Mouse (Mus musculus) stomach, embryonic 15.5 days (tissue): ENCODE measurements at regions not wholly inside any gene's neighbourhood (a gene's known extent, or its start where the extent isn't known, plus 50 kb on each side); places are given as distances from the start of the nearest gene placed in this dataset.

Source experiments
- ATAC-seq: fragments of 200-750 bp; cut with Nextera tagmentation; 2 replicates; pipeline ENCODE4 v1.8.0; 2017; ENCODE audit warnings: low read depth, moderate number of reproducible peaks, moderate TSS enrichment; ENCODE audit not compliant: insufficient read depth, low FRiP score
- H3K27ac ChIP-seq: fragments of 300-500 bp; sonication (generic); 2 replicates; pipeline ENCODE4 v1.5.1; 2015; ENCODE audit warnings: mild to moderate bottlenecking, inconsistent platforms
- H3K27me3 ChIP-seq: fragments of 300-500 bp; sonication (generic); replicated peaks from 2 replicates; pipeline ENCODE4 v1.6.1; 2015; ENCODE audit warnings: inconsistent platforms
- H3K36me3 ChIP-seq: fragments of 300-500 bp; sonication (generic); 2 replicates; pipeline ENCODE4 v1.6.1; 2015; ENCODE audit warnings: inconsistent platforms
- H3K4me1 ChIP-seq: fragments of 300-500 bp; sonication (generic); 2 replicates; pipeline ENCODE4 v1.6.1; 2015; ENCODE audit warnings: inconsistent platforms
- H3K4me2 ChIP-seq: fragments of 300-500 bp; sonication (generic); 2 replicates; pipeline ENCODE4 v1.6.1; 2015; ENCODE audit warnings: mild to moderate bottlenecking, inconsistent platforms
- H3K4me3 ChIP-seq: fragments of 300-500 bp; sonication (generic); replicated peaks from 2 replicates; pipeline ENCODE4 v1.5.1; 2015; ENCODE audit warnings: inconsistent platforms
- H3K9ac ChIP-seq: fragments of 300-500 bp; sonication (generic); 2 replicates; pipeline ENCODE4 v1.6.1; 2015; ENCODE audit warnings: inconsistent platforms
- H3K9me3 ChIP-seq: fragments of 300-500 bp; sonication (generic); 2 replicates; pipeline ENCODE4 v1.6.1; 2016; ENCODE audit warnings: inconsistent platforms
- WGBS: fragments of 180-500 bp; shearing (Covaris S2); methylation state at CpG from one replicate; pipeline ENCODE4 v1.1.7; 2015; 5-methylcytosine and 5-hydroxymethylcytosine counted together

DNA sequence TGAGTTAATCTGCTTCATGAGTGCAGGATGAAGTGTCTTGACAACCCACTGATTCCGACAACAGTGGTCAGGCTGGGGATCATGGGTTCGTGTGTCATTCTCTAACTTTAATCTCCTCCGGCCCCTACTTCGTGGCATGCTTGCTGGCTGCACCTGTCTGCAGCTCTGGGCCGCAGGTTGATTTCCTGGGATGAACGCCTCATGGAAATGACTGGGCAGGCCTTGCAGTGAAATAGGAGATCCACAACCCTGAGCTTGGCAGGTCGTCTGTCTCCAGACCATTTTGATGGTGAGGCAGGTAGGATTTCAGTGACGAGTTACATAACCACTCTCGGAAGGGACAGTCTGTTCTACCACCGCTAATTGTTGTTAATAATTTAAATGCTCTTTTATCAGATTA lies 140.2 kb downstream of the Slc38a4 start:
- H3K27ac ChIP-seq: no peak overlapping the region
- H3K27me3 ChIP-seq: no peaks in the 10 kb centered on the region
- H3K9me3 ChIP-seq: no peaks in the 10 kb centered on the region
- no peak overlapping the region for H3K4me2 ChIP-seq
- ATAC-seq: no peak
- no peak overlapping the region for H3K4me3 ChIP-seq
- no peak overlapping the region for H3K9ac ChIP-seq
- no peaks in the 10 kb centered on the region for H3K4me1 ChIP-seq
- H3K36me3 ChIP-seq: no peaks in the 10 kb centered on the region
- WGBS: 77% methylated on average over 10 of the region's 10 CpGs

DNA sequence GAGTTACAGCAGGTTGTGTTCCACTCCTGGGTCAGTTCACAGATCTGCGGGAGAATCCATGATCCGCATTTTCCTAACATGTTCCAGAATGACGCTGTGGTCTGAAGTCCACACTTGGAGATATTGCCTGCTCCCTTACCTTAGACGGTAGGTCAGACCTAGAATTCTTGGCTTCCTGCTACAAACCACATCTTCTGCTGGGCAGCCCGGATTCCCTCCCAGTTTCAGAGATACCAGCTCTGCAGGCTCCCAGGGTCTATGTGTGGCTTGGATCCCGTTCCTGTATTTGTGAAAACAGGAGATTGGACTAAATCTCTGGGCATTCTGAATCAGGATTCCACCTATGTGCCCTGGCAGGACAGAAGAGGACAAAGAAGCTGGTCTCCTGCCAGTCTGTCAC lies 140.8 kb downstream of the Slc38a4 start:
- H3K4me2 ChIP-seq: no peak overlapping the region
- ATAC-seq: no peak
- no peaks in the 10 kb centered on the region for H3K4me1 ChIP-seq
- no peaks in the 10 kb centered on the region for H3K27me3 ChIP-seq
- H3K36me3 ChIP-seq: no peaks in the 10 kb centered on the region
- 87% methylated on average over 6 of the region's 6 CpGs for WGBS
- no peaks in the 10 kb centered on the region for H3K9me3 ChIP-seq
- no peak overlapping the region for H3K4me3 ChIP-seq
- H3K27ac ChIP-seq: no peak overlapping the region
- no peak overlapping the region for H3K9ac ChIP-seq

DNA sequence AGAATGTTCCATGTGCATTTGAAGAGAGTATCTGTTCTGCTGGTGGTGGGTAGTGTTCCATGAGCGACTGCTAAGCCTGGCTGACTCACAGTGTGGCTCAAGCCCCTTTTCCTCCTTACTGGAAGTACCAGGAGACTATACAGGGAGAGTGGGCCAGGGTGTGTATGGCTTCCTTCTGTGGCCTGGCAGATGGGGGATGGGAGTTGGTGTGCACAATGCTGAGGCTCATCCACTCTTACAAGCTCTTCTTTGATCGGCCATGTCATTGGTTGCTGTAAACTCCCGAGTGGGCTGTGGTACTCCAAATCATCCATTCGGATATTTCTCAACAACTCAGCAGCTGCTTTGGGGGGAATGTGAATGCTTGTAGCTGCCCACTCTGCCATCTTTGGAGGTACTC lies 150.2 kb downstream of the Slc38a4 start:
- Histone ChIP-seq H3K4me3 (no peak overlapping the region), H3K27ac (no peak overlapping the region), H3K27me3 (no peaks in the 10 kb centered on the region), H3K4me1 (no peaks in the 10 kb centered on the region), H3K9ac (no peak overlapping the region), H3K36me3 (no peaks in the 10 kb centered on the region), H3K9me3 (no peaks in the 10 kb centered on the region; the same call in 1 of the 2 replicates), H3K4me2 (no peak overlapping the region)
- ATAC-seq: no peak
- 87% methylated on average over 4 of the region's 4 CpGs for WGBS

DNA sequence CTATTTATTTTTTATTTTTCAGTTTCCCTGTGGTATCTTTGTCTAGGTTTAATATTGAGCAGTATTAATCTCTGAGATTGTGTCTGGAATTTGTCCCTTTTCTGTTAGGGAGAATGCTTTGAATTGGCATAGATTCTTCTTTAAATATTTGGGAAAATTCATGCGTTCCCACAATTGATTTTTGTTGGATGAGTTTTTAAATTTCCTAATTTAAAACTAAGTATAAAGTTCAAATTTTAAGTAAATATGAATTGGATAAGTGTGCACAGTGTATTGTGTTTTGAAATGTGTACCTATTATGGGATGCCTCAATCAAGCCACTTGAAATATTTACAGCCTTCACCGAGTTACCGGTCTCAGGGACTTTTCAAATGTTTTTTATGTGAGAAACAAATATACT lies 152.3 kb downstream of the Slc38a4 start:
- Histone ChIP-seq H3K4me1 (no peaks in the 10 kb centered on the region), H3K27ac (no peak overlapping the region), H3K36me3 (no peaks in the 10 kb centered on the region), H3K27me3 (no peaks in the 10 kb centered on the region), H3K9me3 (no peaks in the 10 kb centered on the region; the same call in 1 of the 2 replicates), H3K4me2 (no peak overlapping the region), H3K9ac (no peak overlapping the region), H3K4me3 (no peak overlapping the region)
- ATAC-seq: no peak
- 82% methylated on average over 3 of the region's 3 CpGs for whole genome bisulfite sequencing

DNA sequence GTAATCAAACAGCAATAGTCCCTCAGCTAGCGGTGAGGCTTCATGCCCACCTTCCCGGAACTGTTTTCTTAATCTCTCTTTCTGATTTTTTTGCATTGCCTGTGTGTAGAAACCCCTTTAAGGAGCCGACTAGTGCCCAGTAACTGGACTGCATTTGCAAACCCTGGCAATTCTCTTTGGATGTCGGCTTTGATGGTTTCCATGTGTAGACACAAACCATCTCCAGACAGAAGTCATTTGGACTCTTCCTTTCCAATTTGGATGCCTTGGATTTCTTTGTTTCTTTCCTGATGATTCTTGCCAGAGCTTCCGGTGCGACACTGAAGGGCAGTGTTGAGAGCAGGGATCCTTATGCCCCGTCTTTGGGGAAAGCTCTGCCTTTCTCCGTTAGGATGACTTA lies 153.0 kb downstream of the Slc38a4 start:
- Histone ChIP-seq H3K36me3 (no peaks in the 10 kb centered on the region), H3K27ac (no peak overlapping the region), H3K27me3 (no peaks in the 10 kb centered on the region), H3K9ac (no peak overlapping the region), H3K4me3 (no peak overlapping the region), H3K4me1 (no peaks in the 10 kb centered on the region), H3K4me2 (no peak overlapping the region), H3K9me3 (no peaks in the 10 kb centered on the region; the same call in 1 of the 2 replicates)
- 76% methylated on average over 8 of the region's 8 CpGs for WGBS
- ATAC-seq: no peak

DNA sequence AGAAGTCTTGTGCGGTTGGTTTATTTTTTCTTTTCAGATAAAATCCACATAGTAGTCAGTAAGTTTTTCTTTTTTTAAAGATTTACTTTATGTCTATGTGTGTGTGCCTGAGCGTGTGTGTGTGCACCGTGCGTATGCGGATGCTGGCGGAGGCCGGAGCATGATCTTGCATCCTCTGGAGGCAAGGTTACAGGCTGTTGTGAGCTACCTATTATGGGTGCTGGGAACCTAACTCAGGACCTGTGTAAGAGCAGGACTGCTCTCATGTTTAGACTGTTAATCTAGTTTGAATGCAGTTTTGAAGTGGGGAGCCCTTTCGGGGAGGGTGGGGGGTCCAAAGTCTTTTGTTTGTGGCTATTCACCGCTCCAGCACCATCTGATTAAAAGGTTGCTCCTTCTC lies 154.1 kb downstream of the Slc38a4 start:
- Histone ChIP-seq H3K4me2 (no peak overlapping the region), H3K36me3 (no peaks in the 10 kb centered on the region), H3K9me3 (no peaks in the 10 kb centered on the region; the same call in 1 of the 2 replicates), H3K4me3 (no peak overlapping the region), H3K4me1 (no peaks in the 10 kb centered on the region), H3K27me3 (no peaks in the 10 kb centered on the region), H3K9ac (no peak overlapping the region), H3K27ac (no peak overlapping the region)
- WGBS: 93% methylated on average over 9 of the region's 9 CpGs
- ATAC-seq: no peak

DNA sequence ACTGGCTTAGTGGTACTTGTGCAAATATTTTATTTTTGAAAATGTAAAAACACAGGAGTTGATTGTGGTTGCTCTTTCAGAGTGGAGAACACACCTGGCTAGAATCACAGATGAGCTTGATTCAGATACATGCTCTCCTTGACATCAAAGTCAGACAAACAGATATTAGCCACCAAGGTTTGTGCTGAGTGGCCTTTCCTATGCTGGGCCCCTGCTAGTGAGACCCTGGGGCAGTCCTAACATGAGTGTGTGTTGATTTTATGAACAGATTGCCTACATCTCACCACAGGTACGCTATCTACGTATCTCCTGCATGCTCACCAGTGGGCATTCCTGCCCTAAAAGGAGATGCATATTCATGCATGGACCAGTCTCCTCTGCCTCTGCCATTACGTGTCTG lies 157.5 kb downstream of the Slc38a4 start:
- ATAC-seq: no peak
- Histone ChIP-seq H3K4me3 (no peak overlapping the region), H3K9ac (no peak overlapping the region), H3K36me3 (no peaks in the 10 kb centered on the region), H3K4me1 (no peaks in the 10 kb centered on the region), H3K9me3 (no peaks in the 10 kb centered on the region), H3K27ac (no peak overlapping the region), H3K27me3 (no peaks in the 10 kb centered on the region), H3K4me2 (no peak overlapping the region)
- WGBS: 85% methylated on average over 3 of the region's 3 CpGs

DNA sequence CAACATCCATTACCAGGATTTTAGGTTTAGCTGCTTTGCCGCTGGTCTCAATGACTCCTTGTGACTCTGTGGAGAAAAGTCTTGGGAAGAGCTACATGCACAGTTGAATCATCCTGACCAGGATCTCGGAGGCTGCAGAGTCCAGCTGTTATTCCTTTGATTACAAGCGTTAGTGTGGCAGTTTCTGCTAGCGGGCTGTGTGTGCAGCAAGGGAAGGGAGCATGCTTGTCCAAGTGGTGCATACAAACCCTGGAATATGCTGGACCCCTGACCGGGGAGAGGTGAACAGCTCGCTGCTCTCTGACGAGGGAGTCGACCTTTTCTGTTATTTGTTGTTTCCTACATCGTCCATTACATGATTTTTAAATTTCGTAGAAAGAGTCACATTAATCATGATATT lies 170.9 kb downstream of the Slc38a4 start:
- no peak overlapping the region for H3K4me3 ChIP-seq
- H3K27me3 ChIP-seq: no peaks in the 10 kb centered on the region
- 42% methylated on average over 10 of the region's 10 CpGs for WGBS
- no peaks in the 10 kb centered on the region for H3K36me3 ChIP-seq
- H3K9me3 ChIP-seq: no peaks in the 10 kb centered on the region
- H3K4me1 ChIP-seq: 0 out of 2 replicates have a peak, but pooled peaks cover 4% of the 10 kb centered on the region
- peak overlapping the region; percentile 59 for H3K27ac ChIP-seq
- H3K4me2 ChIP-seq: no peak overlapping the region
- H3K9ac ChIP-seq: no peak overlapping the region
- no peak for ATAC-seq

DNA sequence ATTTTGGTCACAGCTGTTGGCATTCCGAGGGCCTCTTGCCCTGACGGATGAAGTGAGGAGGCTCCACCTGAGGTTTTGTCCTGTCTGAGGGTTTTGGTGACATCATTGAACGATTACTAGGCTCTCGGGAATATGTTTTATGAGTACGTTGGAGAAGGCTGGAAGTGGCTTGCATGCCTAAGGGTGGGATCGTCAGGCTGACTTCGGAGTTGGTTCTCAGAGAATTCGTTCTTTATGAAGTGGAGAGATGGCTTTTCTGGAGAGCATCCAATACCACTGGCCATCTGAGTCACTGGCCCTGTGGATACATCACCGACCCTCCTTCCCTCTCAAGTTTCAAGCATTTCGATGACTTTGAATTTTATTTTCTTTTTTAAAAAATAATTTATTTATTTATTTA lies 172.0 kb downstream of the Slc38a4 start:
- Histone ChIP-seq H3K4me1 (0 out of 2 replicates have a peak, but pooled peaks cover 4% of the 10 kb centered on the region), H3K9ac (no peak overlapping the region), H3K4me3 (no peak overlapping the region), H3K9me3 (no peaks in the 10 kb centered on the region), H3K27me3 (no peaks in the 10 kb centered on the region), H3K4me2 (no peak overlapping the region), H3K36me3 (no peaks in the 10 kb centered on the region), H3K27ac (no peak overlapping the region)
- no peak for ATAC-seq
- 81% methylated on average over 10 of the region's 10 CpGs for WGBS

DNA sequence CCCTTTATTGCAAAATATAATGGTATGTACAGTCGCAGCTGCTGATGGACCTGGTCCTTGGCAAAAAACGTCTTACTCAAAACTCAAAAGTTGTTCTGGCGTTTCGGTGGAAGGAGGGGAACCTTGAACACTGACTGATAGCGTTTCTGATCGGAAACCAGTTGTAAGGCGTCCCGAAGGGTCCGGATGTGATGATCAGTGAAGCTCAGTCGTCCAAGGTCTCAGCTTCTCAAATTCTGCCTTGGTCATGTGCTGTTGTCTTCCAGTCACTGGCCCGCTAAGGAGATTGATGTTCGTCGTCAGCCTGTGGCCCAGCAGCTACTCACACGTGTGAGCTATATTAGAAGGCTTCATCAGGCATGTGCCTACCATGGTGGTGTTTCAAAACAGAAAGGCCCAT lies 173.5 kb downstream of the Slc38a4 start:
- Histone ChIP-seq H3K9me3 (no peaks in the 10 kb centered on the region), H3K27me3 (no peaks in the 10 kb centered on the region), H3K4me3 (no peak overlapping the region), H3K27ac (0 out of 2 replicates have a peak overlapping the region, but pooled peaks have one; percentile 35), H3K9ac (no peak overlapping the region), H3K4me1 (0 out of 2 replicates have a peak, but pooled peaks cover 4% of the 10 kb centered on the region), H3K4me2 (no peak overlapping the region), H3K36me3 (no peaks in the 10 kb centered on the region)
- 73% methylated on average over 14 of the region's 14 CpGs for WGBS
- ATAC-seq: no peak

DNA sequence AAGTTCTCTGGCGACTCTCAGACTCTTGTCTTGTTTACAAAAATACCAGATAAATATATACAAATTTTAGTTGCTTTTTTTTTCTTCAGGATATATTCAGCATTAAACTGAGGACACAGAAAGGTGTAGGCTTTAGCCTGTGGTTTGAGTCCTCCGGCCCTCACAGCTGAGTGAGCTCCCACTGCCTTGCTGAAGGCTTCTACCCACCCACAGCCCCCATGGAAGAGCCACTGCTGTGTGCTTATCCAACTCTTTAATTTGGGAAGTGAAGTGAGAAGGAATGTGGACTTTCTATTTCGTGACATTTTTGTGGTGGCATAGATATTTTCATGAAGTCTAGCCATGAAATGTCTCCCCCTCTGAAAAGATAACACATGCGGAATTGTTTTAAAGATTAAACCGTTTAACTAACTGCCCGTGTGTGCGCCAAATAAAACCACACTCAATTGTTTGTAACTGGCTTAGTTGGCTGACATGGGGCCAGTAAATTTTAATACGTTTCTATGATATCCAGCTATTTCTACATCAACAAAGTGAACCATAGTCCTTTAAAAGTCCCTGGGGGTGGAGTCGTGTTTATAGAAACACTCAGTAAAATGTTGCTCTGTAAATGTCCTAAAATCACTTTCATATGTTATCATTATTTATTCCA lies 174.1 kb downstream of the Slc38a4 start:
- Histone ChIP-seq H3K4me1 (0 out of 2 replicates have a peak, but pooled peaks cover 4% of the 10 kb centered on the region), H3K9ac (no peak overlapping the region), H3K27ac (peak overlapping the region; percentile 64; the same call in 1 of the 2 replicates), H3K9me3 (no peaks in the 10 kb centered on the region), H3K36me3 (no peaks in the 10 kb centered on the region), H3K4me3 (no peak overlapping the region), H3K4me2 (no peak overlapping the region), H3K27me3 (no peaks in the 10 kb centered on the region)
- no peak for ATAC-seq
- WGBS: 60% methylated on average over 9 of the region's 9 CpGs

DNA sequence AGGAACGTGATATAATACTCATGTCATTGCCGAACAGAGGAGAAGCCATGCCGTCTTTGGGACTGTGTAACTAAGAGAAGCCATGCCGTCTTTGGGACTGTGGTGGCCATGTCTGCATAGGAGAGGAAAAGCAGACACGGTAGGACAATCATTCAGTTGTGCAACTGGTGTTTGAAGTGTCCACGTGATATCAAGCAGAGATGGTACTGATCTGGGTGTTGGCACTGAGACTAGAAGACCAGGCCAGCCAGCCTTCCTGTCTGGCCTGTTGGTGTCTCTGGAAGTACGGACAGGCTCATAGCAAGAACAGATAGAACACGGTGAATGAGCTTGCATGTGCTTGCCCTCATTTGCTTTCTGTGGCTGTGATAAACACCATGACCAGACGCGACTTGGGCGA lies 175.7 kb downstream of the Slc38a4 start:
- H3K27ac ChIP-seq: no peak overlapping the region
- H3K9ac ChIP-seq: no peak overlapping the region
- WGBS: 91% methylated on average over 11 of the region's 11 CpGs
- H3K4me2 ChIP-seq: no peak overlapping the region
- H3K36me3 ChIP-seq: no peaks in the 10 kb centered on the region
- H3K9me3 ChIP-seq: no peaks in the 10 kb centered on the region
- ATAC-seq: no peak
- 0 out of 2 replicates have a peak, but pooled peaks cover 4% of the 10 kb centered on the region for H3K4me1 ChIP-seq
- H3K27me3 ChIP-seq: no peaks in the 10 kb centered on the region
- H3K4me3 ChIP-seq: no peak overlapping the region

DNA sequence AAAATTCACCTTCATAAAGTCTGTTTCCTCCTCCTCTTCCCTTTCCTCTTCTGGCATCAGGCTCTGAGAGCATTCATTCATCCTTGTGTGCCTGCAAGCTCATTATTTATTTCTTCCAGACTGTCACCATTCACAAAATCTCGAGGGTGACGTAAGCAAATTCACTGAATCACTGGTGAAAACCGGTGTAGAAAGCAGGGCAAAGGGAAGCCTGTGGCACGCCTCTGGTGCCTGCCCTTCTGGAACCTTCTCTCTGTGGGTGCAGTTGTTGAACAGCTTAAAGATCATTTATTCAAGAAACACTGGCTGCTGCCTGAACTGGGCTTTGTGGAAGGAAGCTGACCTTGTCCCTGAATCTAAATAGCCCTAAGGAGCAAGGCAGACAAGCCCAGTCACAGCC lies 177.0 kb downstream of the Slc38a4 start:
- no peak for ATAC-seq
- WGBS: 55% methylated on average over 4 of the region's 4 CpGs
- Histone ChIP-seq H3K4me3 (no peak overlapping the region), H3K4me2 (no peak overlapping the region), H3K27ac (no peak overlapping the region), H3K9ac (no peak overlapping the region), H3K9me3 (no peaks in the 10 kb centered on the region), H3K36me3 (no peaks in the 10 kb centered on the region), H3K4me1 (no peaks in the 10 kb centered on the region), H3K27me3 (no peaks in the 10 kb centered on the region)
